Mouse (Mus musculus) small intestine, adult 2 months (tissue): ENCODE measurements around the gene Ints5.

ENCODE experiments used
- CTCF ChIP-seq: fragments of 200-500 bp; IDR thresholded peaks from 2 replicates; pipeline ENCODE4 v1.5.1; 2012; ENCODE audit warnings: low read depth, mild to moderate bottlenecking, control low read depth, inconsistent platforms, low read length, moderate library complexity, mixed read lengths; ENCODE audit not compliant: insufficient replicate concordance, insufficient read length; ENCODE audit errors: extremely low read depth
- POLR2A ChIP-seq: fragments of 200-500 bp; IDR thresholded peaks from 2 replicates; pipeline ENCODE4 v1.6.1; 2012; ENCODE audit warnings: low read depth, mild to moderate bottlenecking, control low read depth, inconsistent platforms, low read length, moderate library complexity

GRCm38 (mm10) chr19:8942276-8942964 is 49.6 kb downstream of the Ints5 start:
- no peak for TF ChIP-seq POLR2A
- TF ChIP-seq CTCF = no peak
